Mouse (Mus musculus) gonadal fat pad, adult 2 months (tissue): ENCODE data around the gene Spns3. TPM values are rescaled to one million over a fixed set of nuclear protein-coding genes. Genes with fewer than 3 reads are reported as not detected.

Experiments
- DNase-seq: peaks from one replicate; pipeline ENCODE4 v3.0.0-alpha.2; 2012; ENCODE audit warnings: low read depth
- polyA plus RNA-seq: library from polyadenylated mRNA; depleted of rRNA; stranded (reverse); fragments of >200 nt; gene quantifications from 2 replicates; pipeline ENCODE4 v1.2.3, GENCODE M21; 2012; rRNA removed

The Spns3 gene
- 1.0 and 2.5 TPM in 2 replicates for polyA plus RNA-seq

DNA sequence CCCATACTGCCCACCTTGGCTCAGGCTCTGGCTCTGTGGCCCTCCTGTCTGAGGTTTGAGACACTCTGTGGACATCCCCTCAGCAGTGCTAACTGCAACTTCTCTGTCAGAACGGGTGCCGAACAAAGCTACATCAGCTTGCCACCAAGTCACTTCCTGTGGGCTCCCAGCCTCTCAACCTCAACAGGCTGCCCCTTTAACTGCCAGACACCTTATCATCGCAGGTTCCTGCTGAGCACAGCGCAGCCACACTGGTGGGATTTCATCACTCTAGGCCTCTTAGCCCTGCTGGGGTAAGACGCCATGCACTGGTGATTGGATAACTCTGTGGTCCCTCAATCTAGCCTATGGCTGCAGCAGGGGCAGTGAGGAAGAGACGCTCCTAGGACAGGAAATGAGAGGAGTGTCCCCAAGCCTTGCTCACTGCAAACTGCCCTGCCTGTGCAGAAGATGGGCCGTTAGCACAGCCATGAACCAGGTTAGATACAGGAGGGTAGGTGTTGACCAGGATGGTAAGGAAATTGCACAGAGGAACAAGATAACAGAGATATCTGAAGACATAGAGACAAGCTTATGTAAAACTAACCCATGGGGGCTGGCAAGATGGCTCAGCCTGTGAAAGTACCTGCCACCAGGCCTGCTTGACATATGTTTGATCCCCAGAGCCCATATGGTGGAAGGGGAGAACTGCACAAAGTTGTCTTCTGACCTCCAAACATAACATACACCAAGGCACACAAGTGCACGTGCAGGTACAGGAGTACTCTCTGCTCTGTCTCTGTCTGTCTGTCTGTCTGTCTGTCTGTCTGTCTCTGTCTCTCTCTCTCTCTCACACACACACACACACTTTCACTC is at the start of gene Spns3:
Gene Spns3 (minus strand): TSS at position 373 of the 855 bp plus-strand sequence.
- DNase-seq, result no peak

DNA sequence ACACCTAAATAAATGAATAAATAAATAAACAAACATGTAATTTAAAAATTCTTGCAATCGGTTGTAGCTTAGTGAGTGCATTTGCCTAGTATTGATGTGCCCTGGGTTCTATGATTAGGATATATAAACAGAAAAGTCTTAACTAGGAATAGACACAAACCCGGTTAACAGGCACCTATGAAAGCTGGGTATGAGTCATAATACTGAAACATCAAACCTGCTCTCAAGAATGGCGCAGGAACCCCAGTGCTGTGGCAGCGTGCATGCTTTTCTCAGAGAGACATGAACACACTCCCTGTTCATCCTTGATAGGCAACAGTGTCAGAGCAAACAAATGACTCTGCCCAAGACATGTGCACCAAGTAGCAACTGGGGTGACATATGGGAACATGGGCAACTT is 47.5 kb upstream of the Spns3 start:
- DNase-seq, result no peak

DNA sequence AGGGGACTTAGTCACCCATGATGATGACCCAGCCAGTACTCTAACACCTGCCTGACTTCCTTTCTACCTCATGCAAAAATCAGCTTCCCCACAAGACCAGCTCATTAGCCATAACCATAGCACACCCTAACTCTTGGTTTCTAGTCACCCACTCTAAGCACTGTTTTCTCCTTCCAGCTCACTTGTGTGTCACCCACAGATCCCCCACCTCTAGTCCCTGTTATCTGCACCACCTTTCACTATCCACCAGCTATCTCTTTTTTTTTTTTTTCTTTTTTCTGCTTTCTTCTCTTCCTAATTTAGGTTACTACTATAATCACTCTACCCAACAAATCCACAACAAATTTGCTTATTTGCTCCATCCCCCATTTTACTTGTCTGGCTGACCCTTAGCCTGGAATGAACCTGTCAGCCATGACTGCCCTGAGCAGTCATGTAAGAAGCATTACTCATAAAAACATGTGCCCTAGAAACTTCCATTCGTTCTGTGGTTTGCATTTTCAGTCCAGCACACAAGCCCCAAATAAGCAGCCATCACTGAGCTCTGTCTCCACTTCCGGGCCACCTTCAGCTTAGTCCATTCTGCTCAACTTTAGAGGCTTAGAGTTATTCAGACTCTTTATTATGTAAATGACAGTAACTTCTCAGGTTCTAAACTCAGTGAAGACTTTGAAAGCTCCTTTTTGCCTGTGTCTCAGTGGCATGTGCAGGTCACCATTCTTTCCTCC is 44.9 kb upstream of the Spns3 start:
- no peak for DNase-seq

DNA sequence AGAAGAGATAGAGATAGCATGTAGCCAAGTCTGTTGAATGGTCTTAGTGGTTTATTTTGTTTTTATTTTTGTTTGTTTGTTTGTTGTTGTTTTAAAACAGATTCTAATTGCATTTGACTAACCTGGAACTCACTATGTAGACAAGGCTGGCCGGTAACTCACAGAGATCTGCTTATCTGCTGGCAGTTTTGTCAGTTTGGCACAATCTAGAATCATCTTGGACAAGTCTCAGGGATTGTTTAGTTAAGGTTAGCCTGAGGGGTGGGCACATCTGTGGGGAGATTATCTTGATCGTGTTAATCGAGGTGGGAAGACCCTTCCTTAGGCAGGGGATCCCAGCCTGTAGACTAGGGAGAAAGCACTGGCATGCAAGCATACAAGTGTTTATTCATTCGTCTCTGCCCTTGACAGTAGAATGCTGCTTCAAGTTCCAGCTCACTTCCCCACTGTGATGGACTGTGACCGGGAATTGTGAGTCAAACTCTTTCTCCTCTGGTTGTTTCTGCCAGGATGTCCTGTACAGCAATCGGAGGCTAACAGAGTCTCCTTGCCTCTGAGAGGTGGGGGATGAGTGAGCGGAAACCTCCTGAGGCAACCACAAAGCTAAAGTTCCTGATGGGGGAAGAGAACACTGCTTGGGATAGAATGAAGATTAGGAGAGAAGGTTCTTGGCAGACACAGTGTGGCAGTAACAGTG is 37.4 kb upstream of the Spns3 start:
- DNase-seq, result no peak

DNA sequence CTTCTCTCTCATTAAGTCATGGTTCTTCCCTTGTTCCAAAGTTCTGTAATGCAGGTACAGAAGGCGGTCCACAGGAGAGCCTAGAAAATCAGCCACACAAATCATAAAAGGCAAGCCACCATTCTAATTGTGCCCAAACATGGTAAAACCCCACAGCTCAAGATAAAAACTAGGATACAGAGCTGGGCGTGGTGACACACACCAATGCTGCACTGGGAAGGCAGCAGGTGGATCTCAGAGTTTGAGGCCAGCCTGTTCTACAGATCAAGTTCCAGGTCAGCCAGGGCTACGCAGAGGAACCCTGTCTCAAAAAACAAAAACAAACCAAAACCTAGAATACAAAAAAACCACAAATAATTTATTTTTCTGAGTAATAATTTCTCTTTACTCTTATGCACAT is 36.3 kb upstream of the Spns3 start:
- DNase-seq, result no peak

DNA sequence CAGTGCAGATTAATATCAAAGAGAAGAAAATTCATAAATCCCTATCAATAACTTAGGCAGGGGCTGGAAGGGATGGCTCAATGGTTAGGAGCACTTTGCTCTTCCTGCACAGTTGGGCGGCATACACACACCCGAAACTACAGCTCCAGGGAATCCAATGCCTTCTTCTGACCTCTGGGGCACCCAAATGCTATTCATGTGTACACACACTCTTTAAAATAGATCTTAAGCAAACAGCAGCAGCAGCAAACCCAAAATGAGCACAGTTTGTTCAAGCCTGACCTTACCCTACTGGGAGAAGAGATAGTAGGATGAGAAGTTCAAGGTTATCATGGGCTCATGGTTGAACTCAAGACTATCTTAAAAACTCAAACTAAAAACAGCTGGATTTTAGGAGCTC is 32.8 kb upstream of the Spns3 start:
- DNase-seq, result no peak

DNA sequence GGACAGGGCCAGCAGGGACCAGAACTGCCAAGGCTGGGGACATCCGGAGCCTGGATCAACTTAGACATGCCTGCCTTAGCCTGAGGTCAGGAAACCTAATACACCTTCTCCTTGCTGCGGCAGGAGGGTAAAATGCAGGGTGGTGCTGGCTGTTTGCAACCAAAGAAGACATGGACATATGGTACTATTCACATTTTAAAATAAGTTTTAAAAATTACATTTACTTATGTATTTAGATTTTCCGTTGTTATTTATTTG is 32.1 kb upstream of the Spns3 start:
- no peak for DNase-seq

DNA sequence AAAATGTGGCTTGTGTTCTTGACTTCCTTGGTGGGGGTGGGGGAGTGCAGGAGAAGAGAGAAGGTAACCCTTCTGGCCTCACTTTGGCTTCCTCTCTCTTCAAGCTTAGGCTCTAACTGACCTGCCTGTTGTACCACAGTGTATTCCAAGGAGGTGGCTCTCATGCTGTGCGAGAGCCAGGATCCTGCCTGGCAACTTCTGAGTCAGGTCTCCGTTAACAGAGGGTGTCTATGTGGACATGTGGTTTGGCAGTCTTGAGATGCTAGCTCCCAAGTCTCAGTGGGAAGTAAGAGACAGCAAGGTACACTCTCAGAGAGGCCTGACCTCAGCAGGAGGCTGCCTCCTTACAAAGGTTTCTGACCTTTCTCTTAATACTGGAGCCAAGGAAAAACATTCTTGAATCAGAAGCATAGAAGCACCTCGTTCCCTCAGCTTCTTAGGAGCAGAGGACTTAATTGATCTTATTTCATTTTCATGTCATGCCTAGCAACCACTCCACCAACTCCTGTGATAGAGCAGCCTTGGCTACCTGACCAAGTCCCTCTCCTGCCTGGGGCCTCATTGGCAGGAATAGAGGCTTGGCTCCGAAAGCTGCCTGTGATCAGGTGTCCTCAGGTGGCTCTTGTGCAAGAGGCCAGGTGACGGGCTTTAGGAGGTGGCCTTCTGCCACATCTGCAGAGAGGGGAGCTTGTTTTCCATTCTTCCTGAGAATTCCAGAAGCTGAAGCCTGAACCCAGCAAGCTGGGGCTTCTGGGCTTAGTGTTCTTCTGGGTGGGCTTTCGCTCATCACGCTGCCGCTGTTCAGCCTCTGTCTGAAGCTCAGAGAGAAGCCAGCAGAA is 31.5 kb upstream of the Spns3 start:
- peak; percentile 68 for DNase-seq

DNA sequence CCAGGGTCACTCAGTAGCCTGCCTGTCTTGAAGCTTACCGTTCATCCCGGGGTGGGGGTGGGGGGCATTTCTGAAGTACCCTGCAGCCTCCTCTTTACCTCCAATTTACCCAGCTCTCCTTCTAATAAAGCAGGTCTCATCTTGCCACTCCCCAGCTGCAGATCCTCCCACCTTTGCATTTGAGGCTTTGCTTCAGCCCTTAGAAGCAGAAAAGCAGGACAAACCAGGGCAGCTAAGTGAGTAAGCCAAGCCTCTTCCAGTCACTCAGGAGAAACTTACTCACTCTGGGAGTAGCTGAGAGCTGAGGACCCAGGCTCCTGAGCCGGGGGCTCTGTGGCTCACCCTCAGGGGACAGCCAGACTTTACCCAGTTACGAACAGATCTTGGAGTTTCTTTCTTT is 28.2 kb upstream of the Spns3 start:
- peak; percentile 79 for DNase-seq

DNA sequence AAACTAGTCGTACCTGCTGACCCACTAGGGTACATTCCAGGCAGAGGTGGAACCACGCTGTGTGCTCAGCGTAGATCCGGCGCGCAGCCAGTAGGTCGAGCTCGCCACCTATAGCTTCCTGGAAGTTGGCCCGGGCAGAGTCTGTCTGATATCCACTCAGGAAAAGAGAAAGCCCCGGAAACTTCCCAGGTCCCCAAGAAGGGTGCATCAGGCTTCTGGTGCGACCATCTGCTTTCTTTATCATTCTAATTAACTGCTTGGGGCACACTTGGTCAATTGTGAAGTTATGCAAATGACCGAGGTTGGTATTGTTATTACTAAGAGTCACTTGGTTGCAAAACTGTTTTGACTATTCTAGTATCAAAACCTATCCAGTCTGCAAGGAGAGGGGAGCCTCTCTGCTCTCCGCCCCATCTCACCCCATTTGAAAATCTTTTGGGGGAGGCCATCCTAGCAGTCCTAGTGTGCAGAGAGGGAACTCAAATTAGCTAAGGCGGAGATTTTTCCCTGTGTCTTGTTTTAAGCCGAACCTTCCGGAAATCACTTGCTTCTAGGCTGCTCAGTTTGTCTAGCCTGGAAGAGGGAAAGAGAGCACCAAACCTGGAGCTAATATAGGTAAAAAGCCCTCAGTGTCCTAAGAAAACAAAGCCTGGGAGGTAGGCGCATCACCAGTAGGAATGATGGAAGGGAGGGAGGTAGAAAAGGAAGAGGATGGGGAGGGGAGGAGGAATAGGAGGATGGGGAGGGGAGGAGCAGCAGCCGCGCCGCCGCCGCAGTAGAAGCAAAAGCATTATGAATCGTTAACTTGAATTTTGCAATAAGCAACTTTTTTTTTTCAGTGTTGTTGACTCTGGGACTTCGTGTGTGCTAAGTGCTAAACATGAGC is 26.4 kb upstream of the Spns3 start:
- DNase-seq, result no peak

DNA sequence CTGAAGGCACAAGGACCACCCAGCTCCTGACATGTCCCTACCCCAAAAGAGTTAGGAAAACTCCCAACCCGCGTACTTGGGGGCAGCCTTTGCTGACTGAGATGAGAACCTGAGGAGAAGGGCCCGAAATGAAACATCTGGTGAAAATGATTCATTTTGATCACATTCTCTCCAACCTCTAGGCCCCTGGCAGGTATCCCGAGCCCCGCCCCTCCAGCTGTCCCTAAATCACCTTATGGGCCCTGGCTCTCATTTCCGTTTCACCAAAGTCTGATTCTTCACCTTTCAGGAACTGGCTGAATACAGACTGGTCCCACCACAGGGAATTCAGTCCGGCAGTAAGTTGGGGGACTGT is 25.8 kb upstream of the Spns3 start:
- DNase-seq, result no peak

DNA sequence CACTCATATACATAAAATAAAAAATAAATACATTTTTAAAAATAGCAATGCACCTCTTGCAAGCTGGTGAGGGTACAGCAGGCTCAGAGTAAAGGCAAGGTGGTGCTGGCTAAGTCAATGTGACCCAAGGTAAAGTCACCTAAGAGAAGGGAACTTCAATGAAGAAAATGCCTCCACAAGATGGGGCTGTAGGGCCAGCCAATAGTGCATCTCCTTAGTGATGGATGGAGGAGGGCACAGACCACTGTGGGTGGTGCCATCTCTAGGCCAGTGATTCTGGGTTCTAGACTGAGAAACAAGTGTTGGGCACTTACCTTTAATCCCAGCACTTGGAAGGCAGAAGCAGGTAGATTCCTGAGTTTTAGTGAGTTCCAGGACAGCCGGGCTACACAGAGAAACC is 23.5 kb upstream of the Spns3 start:
- DNase-seq, result no peak

DNA sequence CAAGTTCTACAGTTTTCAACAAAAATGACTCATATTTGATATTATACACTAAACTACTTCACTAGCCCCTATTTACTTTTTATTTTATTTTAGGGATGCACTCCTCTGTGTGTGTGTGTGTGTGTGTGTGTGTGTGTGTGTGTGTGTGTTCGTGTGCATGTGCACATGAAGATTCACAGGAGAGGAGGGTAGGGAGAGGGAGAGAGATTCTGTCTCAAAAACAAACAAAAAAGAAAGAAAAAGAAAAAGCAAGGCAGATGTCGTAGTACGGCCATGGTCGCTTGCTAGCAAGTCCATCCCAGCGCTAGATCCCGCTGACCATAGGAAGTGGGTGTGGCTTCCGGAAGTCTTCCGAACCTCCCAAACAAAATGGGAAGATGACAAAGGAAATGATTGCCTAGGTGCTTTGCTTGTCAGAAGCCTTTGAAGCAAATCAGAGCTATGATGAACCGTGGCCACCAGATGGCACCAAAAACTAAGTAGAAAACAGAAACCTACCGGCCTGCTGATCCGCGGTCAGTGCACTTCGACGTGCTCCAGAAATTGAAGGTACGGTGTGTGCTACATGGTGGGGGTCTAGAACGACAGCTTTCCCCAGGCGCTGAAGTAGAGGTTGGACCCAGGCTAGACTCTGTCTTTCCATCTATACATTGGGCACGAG is 20.1 kb upstream of the Spns3 start:
- DNase-seq, result no peak

DNA sequence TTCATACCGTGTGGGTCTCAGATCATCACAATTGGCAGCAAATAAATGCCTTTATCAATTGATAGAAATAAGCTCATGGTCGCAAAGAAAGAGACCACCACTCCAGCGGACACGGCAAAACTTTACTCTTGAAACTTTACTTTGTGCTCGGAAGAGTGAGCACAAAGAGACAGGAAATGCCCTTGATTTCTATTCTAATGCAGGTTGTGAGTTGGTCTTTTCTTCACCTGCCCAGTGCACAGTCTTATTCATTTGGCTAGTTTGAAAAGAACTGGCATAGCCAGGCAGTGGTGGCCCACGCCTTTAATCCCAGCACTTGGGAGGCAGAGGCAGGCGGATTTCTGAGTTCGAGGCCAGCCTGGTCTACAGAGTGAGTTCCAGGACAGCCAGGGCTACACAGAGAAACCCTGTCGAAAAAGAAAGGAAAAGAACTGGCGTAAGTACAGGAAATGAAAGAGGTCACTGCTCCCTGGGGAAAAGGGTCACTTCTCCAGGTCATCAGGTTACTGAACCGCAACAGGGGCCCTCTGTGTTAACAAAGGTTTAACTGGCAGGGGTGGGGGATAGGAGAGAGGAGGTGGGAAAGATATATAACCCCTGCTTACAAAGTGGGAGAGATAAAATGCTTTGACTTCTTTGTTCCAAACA is 19.5 kb upstream of the Spns3 start:
- DNase-seq, result no peak

DNA sequence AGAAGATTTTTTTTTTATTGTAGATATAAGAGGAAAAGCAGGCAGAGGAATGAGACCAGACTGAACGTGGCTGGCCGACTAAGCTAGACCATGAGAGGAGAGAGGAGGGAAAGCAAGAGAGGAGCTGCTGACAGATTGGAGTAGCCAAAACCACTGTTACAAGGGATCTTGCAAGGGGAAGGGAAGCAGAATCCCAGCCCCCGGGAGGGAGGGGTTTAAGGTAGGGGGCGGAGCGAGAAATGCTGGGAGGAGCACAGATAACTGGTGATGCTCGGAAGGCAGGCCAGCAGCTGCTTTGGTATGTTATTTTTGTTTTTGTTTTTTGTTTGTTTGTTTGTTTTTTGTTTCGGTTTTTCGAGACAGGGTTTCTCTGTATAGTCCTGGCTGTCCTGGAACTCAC is 18.7 kb upstream of the Spns3 start:
- DNase-seq, result no peak

DNA sequence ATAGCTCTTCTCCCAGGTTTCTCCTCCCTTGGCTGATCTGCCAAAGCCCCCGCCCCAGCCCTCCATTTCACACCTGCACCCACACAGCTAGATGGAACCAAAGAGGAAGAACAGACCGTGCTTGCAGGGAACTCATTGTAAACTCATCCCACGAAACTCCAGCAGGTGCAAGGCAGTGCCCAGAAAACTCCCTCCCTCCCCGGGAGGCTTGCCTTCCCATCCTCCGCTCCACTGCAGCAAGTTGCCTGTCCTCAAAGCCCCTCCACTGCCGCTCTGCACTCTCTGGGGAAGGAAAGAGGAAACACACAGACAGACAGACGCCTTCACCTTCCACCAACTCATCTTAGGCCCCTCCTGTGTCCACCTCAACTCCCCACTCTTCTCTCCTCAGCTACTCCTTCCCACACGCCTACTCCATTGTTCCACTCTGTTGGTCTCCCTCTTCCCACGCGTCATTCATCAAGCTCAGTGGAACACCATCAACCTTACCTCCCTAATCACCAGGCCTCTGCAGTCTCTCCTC is 16.6 kb upstream of the Spns3 start:
- no peak for DNase-seq

DNA sequence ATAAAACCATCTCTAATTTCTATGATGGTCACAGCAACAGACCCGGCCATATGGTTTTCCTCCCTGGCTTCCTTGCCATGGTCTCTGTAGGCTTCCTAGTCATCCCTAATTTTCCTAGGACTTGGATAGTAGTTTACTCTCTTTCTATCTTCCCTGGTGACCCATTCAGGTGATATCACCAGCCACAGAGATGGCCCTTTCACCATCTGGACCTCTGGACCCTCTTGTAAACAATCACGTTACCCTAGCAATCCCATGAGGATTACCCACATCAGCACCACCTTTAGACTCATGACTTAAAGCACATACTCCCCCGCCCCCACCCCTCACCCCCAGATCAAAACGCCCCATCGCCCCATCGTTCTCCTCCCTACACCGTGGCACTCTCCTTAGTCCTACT is 16.0 kb upstream of the Spns3 start:
- no peak for DNase-seq

DNA sequence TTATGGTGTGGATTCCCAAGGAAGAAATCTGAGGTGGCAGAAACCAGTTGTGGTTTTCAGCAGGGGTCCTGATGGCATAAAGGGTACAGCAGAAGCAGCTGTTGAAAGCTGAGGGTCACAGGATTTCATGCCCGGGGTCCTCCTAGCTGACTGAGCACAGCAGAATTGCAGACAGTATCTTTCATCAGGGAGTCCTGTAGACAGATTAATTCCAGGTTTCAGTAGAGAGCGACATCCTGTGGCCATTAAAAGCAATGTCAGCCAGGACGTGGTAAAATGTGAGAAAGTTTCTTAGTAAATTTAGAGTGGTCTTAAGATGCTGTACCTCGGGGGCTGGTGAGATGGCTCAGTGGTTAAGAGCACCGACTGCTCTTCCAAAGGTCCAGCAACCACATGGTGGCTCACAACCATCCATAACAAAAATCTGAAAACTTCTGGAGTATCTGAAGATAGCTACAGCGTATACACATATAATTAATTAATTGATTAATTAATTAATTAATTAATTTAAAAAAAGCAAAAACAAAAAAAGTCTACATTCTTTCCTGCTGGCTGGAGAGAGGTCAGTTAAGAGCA is 14.0 kb upstream of the Spns3 start:
- DNase-seq, result no peak

DNA sequence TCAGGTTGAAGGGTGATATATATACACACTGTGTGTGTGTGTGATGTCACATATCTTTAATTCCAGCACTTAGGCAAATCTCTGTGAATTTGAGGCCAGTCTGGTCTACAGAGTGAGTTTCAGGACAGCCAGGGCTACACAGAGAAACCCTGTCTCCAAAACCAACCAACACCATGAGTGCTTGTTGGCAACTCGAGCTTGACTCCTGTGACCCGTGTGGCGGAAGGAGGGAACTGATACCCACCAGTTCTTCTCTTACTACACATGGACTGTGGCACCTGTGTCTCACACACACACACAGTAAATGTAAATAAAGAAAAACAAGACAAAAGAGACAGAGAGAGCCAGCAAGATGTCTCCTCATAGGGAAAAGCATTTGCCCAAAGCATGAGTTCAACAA is 10.4 kb upstream of the Spns3 start:
- DNase-seq, result no peak
